Mouse (Mus musculus) MEL (cell line): ENCODE results near the gene Ppt2. TPM values are rescaled to one million over a fixed set of nuclear protein-coding genes. Genes with fewer than 3 reads are reported as not detected.
A peak's percentile ranks its signal among the peaks of the same experiment; 100 is the strongest.

Experiments
- DNase-seq: peaks from one replicate; pipeline ENCODE4 v3.0.0; 2011; ENCODE audit warnings: low read depth, low spot score
- H3K27ac ChIP-seq: 2 replicates; pipeline ENCODE4 v1.5.1; 2012; ENCODE audit warnings: low read depth, mild to moderate bottlenecking, control low read depth, low read length, moderate library complexity; ENCODE audit not compliant: control insufficient read depth
- H3K27me3 ChIP-seq, 2 experiments: fragments of 150-350 bp in 1 of 2; sonication (generic) in 1 of 2; 2 replicates each; pipeline ENCODE4 v1.6.1; 2012; ENCODE audit warnings: low read length in 2 of 2, mild to moderate bottlenecking in 2 of 2, improper control_type of control experiment in 1 of 2, moderate library complexity in 1 of 2; ENCODE audit not compliant: insufficient read depth in 2 of 2, control insufficient read depth in 1 of 2
- H3K36me3 ChIP-seq, 2 experiments: 2 replicates each; pipeline ENCODE4 v1.6.1; 2012 to 2014; ENCODE audit warnings: low read length in 2 of 2, improper control_type of control experiment in 1 of 2, inconsistent platforms in 1 of 2, mild to moderate bottlenecking in 1 of 2; ENCODE audit not compliant: insufficient read depth in 2 of 2, control insufficient read depth in 1 of 2
- H3K4me1 ChIP-seq, 2 experiments: fragments of 150-350 bp in 1 of 2; sonication (generic) in 1 of 2; 2 replicates each; pipeline ENCODE4 v1.6.1; 2012; ENCODE audit warnings: low read length in 2 of 2, improper control_type of control experiment in 1 of 2, mild to moderate bottlenecking in 1 of 2; ENCODE audit not compliant: insufficient read depth in 2 of 2, control insufficient read depth in 1 of 2
- H3K4me3 ChIP-seq, 2 experiments: fragments of 150-350 bp in 1 of 2; sonication (generic) in 1 of 2; 2 replicates each; pipeline ENCODE4 v1.5.1; 2012; ENCODE audit warnings: low read depth in 2 of 2, low read length in 2 of 2, mild to moderate bottlenecking in 2 of 2, moderate library complexity in 2 of 2, control low read depth in 1 of 2, improper control_type of control experiment in 1 of 2; ENCODE audit not compliant: control insufficient read depth in 1 of 2, insufficient read depth in 1 of 2
- H3K79me2 ChIP-seq: 2 replicates; pipeline ENCODE4 v1.6.1; 2012; ENCODE audit warnings: mild to moderate bottlenecking, low read length, moderate library complexity; ENCODE audit not compliant: control insufficient read depth, poor library complexity, insufficient read depth
- H3K9ac ChIP-seq: 2 replicates; pipeline ENCODE4 v1.6.1; 2012; ENCODE audit warnings: low read depth, mild to moderate bottlenecking, control low read depth, low read length, moderate library complexity; ENCODE audit not compliant: control insufficient read depth, poor library complexity, severe bottlenecking
- H3K9me3 ChIP-seq: fragments of 150-350 bp; sonication (generic); replicated peaks from 2 replicates; pipeline ENCODE4 v1.6.1; 2012; ENCODE audit warnings: mild to moderate bottlenecking, low read length, improper control_type of control experiment, moderate library complexity; ENCODE audit not compliant: insufficient read depth
- CTCF ChIP-seq, 3 experiments: IDR thresholded peaks in 2 of 3; conservative IDR thresholded peaks in 1 of 3; 2 replicates each; pipeline ENCODE4 v1.5.1; 2011 to 2012; ENCODE audit warnings: low read length in 3 of 3, low read depth in 2 of 3, mild to moderate bottlenecking in 2 of 3, improper control_type of control experiment in 1 of 3, inconsistent platforms in 1 of 3, mixed read lengths in 1 of 3, moderate library complexity in 1 of 3; ENCODE audit not compliant: control insufficient read depth in 1 of 3, insufficient read depth in 1 of 3, poor library complexity in 1 of 3, severe bottlenecking in 1 of 3
- E2F4 ChIP-seq: IDR thresholded peaks from 2 replicates; pipeline ENCODE4 v1.6.1; 2011; ENCODE audit warnings: low read depth, low read length, improper control_type of control experiment, borderline replicate concordance
- ELF1 ChIP-seq: IDR thresholded peaks from 2 replicates; pipeline ENCODE4 v1.6.1; 2014; ENCODE audit warnings: low read depth, mild to moderate bottlenecking, inconsistent platforms, low read length, improper control_type of control experiment, moderate library complexity
- GATA1 ChIP-seq: IDR thresholded peaks from 2 replicates; pipeline ENCODE4 v1.6.1; 2011; ENCODE audit warnings: low read depth, low read length, improper control_type of control experiment
- HCFC1 ChIP-seq: IDR thresholded peaks from 2 replicates; pipeline ENCODE4 v1.6.1; 2012; ENCODE audit warnings: low read depth, mild to moderate bottlenecking, inconsistent platforms, low read length, improper control_type of control experiment, moderate library complexity
- MAX ChIP-seq: IDR thresholded peaks from 2 replicates; pipeline ENCODE4 v1.6.1; 2011; ENCODE audit warnings: low read length, improper control_type of control experiment
- NRF1 ChIP-seq: IDR thresholded peaks from 2 replicates; pipeline ENCODE4 v1.6.1; 2014; ENCODE audit warnings: low read depth, mild to moderate bottlenecking, inconsistent platforms, low read length, improper control_type of control experiment, moderate library complexity; ENCODE audit not compliant: poor library complexity, insufficient read depth, severe bottlenecking
- POLR2A ChIP-seq, 2 experiments: IDR thresholded peaks; 2 replicates each; pipeline ENCODE4 v1.6.1; 2011 to 2012; ENCODE audit warnings: low read length in 2 of 2, mild to moderate bottlenecking in 2 of 2, control low read depth in 1 of 2, improper control_type of control experiment in 1 of 2, low read depth in 1 of 2, moderate library complexity in 1 of 2; ENCODE audit not compliant: control insufficient read depth in 1 of 2, insufficient read depth in 1 of 2, poor library complexity in 1 of 2
- POLR2AphosphoS2 ChIP-seq: IDR thresholded peaks from 2 replicates; pipeline ENCODE4 v1.6.1; 2011; ENCODE audit warnings: low read length, improper control_type of control experiment
- RAD21 ChIP-seq: IDR thresholded peaks from 2 replicates; pipeline ENCODE4 v1.6.1; 2011; ENCODE audit warnings: mild to moderate bottlenecking, low read depth, low read length, improper control_type of control experiment
- SMC3 ChIP-seq: IDR thresholded peaks from 2 replicates; pipeline ENCODE4 v1.6.1; 2011; ENCODE audit warnings: low read depth, low read length, improper control_type of control experiment
- TBP ChIP-seq: IDR thresholded peaks from 2 replicates; pipeline ENCODE4 v1.8.0; 2011; ENCODE audit warnings: low read depth, low read length, improper control_type of control experiment
- TCF12 ChIP-seq: IDR thresholded peaks from 2 replicates; pipeline ENCODE4 v1.6.1; 2014; ENCODE audit warnings: low read depth, mild to moderate bottlenecking, inconsistent platforms, low read length, improper control_type of control experiment, moderate library complexity
- UBTF ChIP-seq: IDR thresholded peaks from 2 replicates; pipeline ENCODE4 v1.6.1; 2012; ENCODE audit warnings: low read depth, mild to moderate bottlenecking, inconsistent platforms, low read length, improper control_type of control experiment, moderate library complexity, borderline replicate concordance; ENCODE audit not compliant: insufficient read depth
- ZMIZ1 ChIP-seq: IDR thresholded peaks from 2 replicates; pipeline ENCODE4 v1.6.1; 2012; ENCODE audit warnings: low read depth, mild to moderate bottlenecking, inconsistent platforms, low read length, improper control_type of control experiment, moderate library complexity
- polyA plus RNA-seq, 2 experiments: library from polyadenylated mRNA; stranded (reverse) in 1 of 2; unstranded in 1 of 2; fragments of >175 nt in 1 of 2; fragments of >200 nt in 1 of 2; gene quantifications; 2 replicates each; pipeline versions ENCODE4 v1.2.1 to v1.2.4; 2012; ENCODE audit warnings: low replicate concordance in 2 of 2, low read depth in 1 of 2; ENCODE audit not compliant: insufficient read length in 2 of 2, insufficient read depth in 1 of 2, missing spikeins in 1 of 2
- total RNA-seq: library from RNA; depleted of rRNA; stranded (reverse); fragments of 300-350 nt; gene quantifications from 2 replicates; pipeline ENCODE4 v1.2.3, GENCODE M21; 2012

The Ppt2 gene
- total and polyA plus RNA-seq, 3 experiments = 29.2 to 147 (median 67.1) TPM

DNA sequence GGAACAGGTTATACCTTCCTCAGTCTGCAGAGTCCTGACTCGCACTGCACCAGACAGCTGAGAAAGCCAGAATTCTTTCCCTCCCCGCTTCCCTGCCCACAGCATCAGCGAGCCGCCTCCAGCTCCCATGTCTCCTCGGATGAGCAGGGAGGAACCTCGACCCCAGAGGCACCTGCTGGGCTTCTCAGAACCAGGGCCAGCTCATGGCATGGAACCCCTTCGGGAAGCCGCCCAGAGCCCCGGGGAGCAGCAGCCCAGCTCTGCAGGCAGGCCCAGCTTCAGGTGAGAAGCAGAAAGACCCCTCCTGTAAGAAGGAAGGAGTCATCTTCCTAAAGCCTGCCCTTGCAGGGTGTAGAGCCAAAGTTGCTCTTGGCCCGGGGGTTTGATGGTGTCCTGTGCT, 24.2 kb upstream of the Ppt2 start:
- peaks cover 10% of the 10 kb centered on the region for H3K79me2 ChIP-seq
- no peaks in the 10 kb centered on the region for H3K27me3 ChIP-seq
- no peak overlapping the region for H3K27ac ChIP-seq
- no peaks in the 10 kb centered on the region for H3K9me3 ChIP-seq
- DNase-seq = no peak
- no peak overlapping the region for H3K9ac ChIP-seq
- no peak overlapping the region for H3K4me3 ChIP-seq
- TF ChIP-seq GATA1 (no peak), ZMIZ1 (no peak), TBP (no peak), POLR2A (IDR thresholded peaks at IDR 0.05; ENCODE audit: control insufficient read depth in 1 of 2, insufficient read depth in 1 of 2, low read depth in 1 of 2, low read length in 2 of 2, poor library complexity in 1 of 2) (peak in 1 of 2 experiments; percentile 19; a peak in 1 of 4 replicates), NRF1 (no peak)
- H3K36me3 ChIP-seq = peaks cover 0 to 5% of the 10 kb centered on the region in 2 experiments; a peak in 2 of 4 replicates
- H3K4me1 ChIP-seq = peaks cover 0 to 8% of the 10 kb centered on the region in 2 experiments; a peak in 2 of 4 replicates

- Histone ChIP-seq H3K27me3 (no peaks in the 10 kb centered on the region), H3K4me3 (no peak overlapping the region), H3K4me1 (peaks cover 0 to 8% of the 10 kb centered on the region in 2 experiments; a peak in 2 of 4 replicates)
- TF ChIP-seq UBTF = no peak
- peak; percentile 30 to 73 (median 51); a peak in 5 of 6 replicates for TF ChIP-seq CTCF (IDR thresholded peaks at IDR 0.05 in 2 of 3, conservative IDR thresholded peaks at IDR 0.05 in 1 of 3; ENCODE audit: control insufficient read depth in 1 of 3, insufficient read depth in 1 of 3, low read depth in 2 of 3, low read length in 3 of 3, poor library complexity in 1 of 3, severe bottlenecking in 1 of 3)
- TF ChIP-seq HCFC1 = no peak
- TF ChIP-seq ELF1 = no peak
- peak; percentile 23 for TF ChIP-seq RAD21
- TF ChIP-seq MAX = no peak
- no peak for TF ChIP-seq TCF12
- TF ChIP-seq E2F4 = no peak
- TF ChIP-seq POLR2AphosphoS2 = no peak
- peak; percentile 37 for TF ChIP-seq SMC3
- TF ChIP-seq, all 39 proteins: peak for 3
- Histone ChIP-seq H3K36me3 (peaks cover 0 to 5% of the 10 kb centered on the region in 2 experiments; a peak in 2 of 4 replicates), H3K9ac (no peak overlapping the region), H3K27ac (no peak overlapping the region), H3K79me2 (peaks cover 15% of the 10 kb centered on the region), H3K9me3 (no peaks in the 10 kb centered on the region)
- no peak for DNase-seq
Observed at GRCm38 (mm10) chr17:34651507-34652221, 23.4 kb upstream of the Ppt2 start.
